Mouse (Mus musculus): Measurements from ENCODE around the gene Kmt2a. TPM values are rescaled to one million over a fixed set of nuclear protein-coding genes. Genes with fewer than 3 reads are reported as not detected.
"Not testable (repeated sequence)": the region's sequence is repeated elsewhere in the genome, so short reads cannot be mapped to it uniquely, and the experiment has no call there.

The Kmt2a gene
- polyA plus RNA-seq, 1 experiment from 2014 or later: 17.7 TPM

DNA sequence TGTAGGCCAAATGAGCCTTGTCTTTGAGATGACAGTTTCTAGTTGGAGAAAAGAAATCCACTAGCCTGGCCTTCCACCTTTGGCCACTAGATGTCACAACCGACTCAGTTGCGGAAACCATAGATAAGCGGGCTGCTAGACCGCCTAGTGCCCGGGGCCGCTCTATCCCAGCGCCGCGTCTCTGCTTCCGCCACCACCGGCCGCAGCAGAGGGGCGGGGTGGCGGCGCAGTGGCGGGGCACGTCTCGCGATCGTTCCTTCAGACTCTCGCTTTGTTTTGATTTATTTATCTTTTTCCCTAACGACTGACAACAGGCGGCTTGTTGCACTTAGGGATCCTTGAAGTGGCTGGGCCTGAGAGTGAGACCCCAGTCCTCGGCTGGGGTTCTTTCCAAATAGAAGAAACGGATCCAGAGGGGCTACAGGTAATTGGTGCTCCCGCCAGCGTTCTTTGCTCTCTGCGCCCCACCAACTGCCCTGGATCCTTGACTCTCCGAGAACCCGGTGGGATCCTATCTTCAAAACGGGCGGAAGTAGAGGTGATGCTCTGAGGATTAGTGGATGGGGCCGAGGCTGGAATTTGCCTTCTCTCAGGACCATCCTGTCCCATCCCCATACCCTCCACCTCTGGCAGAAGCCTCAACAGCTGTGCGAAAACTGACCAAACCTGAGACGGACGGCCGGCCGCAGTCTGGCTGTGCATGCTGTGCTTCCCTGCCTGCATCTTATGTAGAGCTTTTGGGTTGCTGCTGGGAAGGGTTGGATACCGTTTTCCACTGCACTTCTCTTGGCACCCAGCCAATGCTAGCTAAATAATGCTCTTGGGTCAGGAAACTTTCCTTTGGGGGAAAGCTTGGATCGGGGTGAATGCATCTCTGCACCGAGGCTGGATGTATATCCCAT lies 108.1 kb downstream of the Kmt2a start:
- under 1% methylated on average over 41 of the region's 41 CpGs for WGBS
- H3K36me3 ChIP-seq: peaks cover 23% of the 10 kb centered on the region; the same call in 1 of the 2 replicates
- H3K4me1 ChIP-seq: peaks cover 8% of the 10 kb centered on the region
- no peaks in the 10 kb centered on the region for H3K9me3 ChIP-seq (replicated peaks)
- H3K4me2 ChIP-seq (replicated peaks): peak overlapping the region; percentile 76
- H3K27me3 ChIP-seq: no peaks in the 10 kb centered on the region
- H3K27ac ChIP-seq (replicated peaks): peak overlapping the region; percentile 85
- peak; percentile 97 for ATAC-seq (ENCODE audit: insufficient number of reproducible peaks, low FRiP score, low TSS enrichment, low read depth)
- peak overlapping the region; percentile 61 for H3K4me3 ChIP-seq (replicated peaks)
- peak overlapping the region; percentile 53 for H3K9ac ChIP-seq

DNA sequence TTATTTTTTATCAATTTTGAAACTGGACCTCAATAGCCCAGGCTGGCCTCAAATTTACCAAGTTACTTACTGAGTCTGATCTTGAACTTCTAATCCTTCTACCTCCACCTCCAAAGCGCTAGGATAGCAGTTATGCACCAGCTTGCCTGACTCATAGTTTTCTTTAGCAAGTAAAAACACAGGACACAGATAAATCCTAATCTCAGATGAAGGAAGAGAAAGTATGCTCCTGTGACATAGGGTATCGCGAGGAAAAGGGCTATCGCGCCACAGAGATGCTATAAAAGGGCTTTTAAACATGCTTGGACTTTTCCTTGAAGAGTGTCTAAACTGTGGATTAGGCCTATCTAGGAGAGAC lies 108.7 kb downstream of the Kmt2a start:
- Histone ChIP-seq H3K27ac (replicated peaks) (no peak overlapping the region; the same call in 1 of the 2 replicates), H3K4me1 (peaks cover 8% of the 10 kb centered on the region), H3K27me3 (no peaks in the 10 kb centered on the region), H3K9ac (no peak overlapping the region), H3K4me2 (replicated peaks) (no peak overlapping the region), H3K4me3 (replicated peaks) (peak overlapping the region; percentile 61; the same call in 1 of the 2 replicates), H3K9me3 (replicated peaks) (no peaks in the 10 kb centered on the region), H3K36me3 (peaks cover 20% of the 10 kb centered on the region; the same call in 1 of the 2 replicates)
- ATAC-seq (ENCODE audit: insufficient number of reproducible peaks, low FRiP score, low TSS enrichment, low read depth): no peak
- WGBS: 22% methylated on average over 5 of the region's 5 CpGs

DNA sequence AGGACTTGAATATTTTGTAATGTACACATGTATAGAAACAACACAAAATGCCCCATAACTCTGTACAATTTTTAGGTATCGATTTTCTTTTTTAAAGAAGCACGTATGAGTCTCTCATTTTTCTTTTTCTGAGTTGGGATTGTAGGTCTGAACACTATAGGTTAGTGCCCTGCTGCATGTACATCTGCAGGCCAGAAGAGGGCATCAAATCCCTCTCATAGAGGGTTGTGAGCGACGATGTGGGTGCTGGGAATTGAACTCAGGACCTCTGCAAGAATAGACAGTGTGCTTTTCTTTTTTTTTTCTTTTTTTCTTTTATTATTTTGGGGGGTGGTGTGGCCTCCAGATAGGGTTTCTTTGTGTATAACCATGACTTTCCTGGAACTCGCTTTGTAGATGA lies 109.7 kb downstream of the Kmt2a start:
- no peak overlapping the region for H3K4me2 ChIP-seq (replicated peaks)
- H3K27me3 ChIP-seq: no peaks in the 10 kb centered on the region
- WGBS: 84% methylated on average over 5 of the region's 5 CpGs
- no peak overlapping the region for H3K4me3 ChIP-seq (replicated peaks)
- H3K9ac ChIP-seq: no peak overlapping the region
- H3K4me1 ChIP-seq: peaks cover 8% of the 10 kb centered on the region
- H3K36me3 ChIP-seq: peaks cover 16% of the 10 kb centered on the region; the same call in 1 of the 2 replicates
- H3K27ac ChIP-seq (replicated peaks): no peak overlapping the region
- ATAC-seq (ENCODE audit: insufficient number of reproducible peaks, low FRiP score, low TSS enrichment, low read depth): no peak
- H3K9me3 ChIP-seq (replicated peaks): no peaks in the 10 kb centered on the region

DNA sequence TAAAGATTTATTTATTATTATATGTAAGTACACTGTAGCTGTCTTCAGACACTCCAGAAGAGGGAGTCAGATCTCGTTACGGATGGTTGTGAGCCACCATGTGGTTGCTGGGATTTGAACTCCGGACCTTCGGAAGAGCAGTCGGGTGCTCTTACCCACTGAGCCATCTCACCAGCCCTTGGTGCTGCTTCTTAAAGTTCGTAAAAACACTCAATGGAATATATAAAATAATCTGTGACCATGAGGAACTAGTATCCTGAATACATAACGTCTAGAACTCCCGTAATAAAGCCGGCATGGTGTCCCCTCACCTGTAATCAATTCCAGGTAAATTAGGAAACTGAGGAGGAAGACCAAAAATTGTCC lies 113.1 kb downstream of the Kmt2a start:
- H3K9ac ChIP-seq; H3K9me3 ChIP-seq (replicated peaks); H3K4me1 ChIP-seq; H3K27me3 ChIP-seq; ATAC-seq (ENCODE audit: insufficient number of reproducible peaks, low FRiP score, low TSS enrichment, low read depth); H3K36me3 ChIP-seq: not testable (repeated sequence)
- Histone ChIP-seq H3K4me3 (replicated peaks) (peak overlapping the region; percentile 98), H3K4me2 (replicated peaks) (peak overlapping the region; percentile 53), H3K27ac (replicated peaks) (peak overlapping the region; percentile 98; the same call in 1 of the 2 replicates)
- WGBS: 31% methylated on average over 9 of the region's 9 CpGs

DNA sequence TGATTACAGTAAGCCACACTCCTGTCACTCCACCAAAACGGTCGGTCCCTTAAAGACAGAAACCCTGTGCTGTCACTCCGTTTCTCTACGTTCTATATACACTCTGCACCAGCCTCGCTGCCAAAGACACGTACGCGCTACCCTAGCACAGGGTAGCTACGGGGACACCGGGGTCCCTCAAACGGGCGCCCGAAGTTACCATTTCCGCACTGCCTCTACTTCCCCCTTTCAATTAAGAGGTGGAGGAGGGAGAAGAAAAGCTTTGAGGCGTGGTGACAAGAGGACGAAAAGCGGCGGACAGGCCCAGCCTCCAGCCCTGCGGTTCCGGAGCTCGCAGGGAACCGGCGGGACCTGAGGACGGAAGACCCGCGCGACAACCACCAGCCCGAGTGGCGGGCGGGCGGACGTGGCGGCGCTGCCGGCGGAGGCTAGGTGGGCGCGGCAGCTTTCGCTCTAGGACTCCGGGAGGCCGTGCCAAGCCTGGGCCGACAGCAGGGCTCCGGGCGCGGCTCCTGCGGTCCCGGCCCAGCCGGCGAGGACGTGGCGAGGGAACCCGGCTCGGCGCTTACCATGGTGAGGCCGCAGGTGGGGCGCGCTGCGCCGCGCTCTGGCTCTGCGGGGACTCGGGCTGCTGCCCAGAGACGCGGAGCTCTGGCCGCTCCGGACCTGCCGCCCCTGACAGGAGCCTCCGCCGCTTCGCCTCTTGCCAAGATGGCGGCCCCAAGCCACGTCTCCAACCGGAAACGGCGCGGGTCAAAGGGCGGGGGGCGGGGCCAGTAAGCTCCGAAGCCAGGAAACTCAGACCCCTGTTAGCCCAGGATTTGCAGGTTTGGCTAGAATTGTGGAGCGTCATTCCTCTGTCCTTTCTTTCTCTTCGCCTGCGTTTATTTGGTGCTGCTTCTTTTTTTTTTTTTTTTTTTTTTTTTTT lies 113.7 kb downstream of the Kmt2a start, which contains the start of the genes Arcn1 and Ift46:
Arcn1 (minus strand) TSS at position 745 of the 928 bp plus-strand sequence.
Ift46 (plus strand) TSS at position 808 of the 928 bp plus-strand sequence.
- Histone ChIP-seq H3K36me3 (no peaks in the 10 kb centered on the region), H3K4me3 (replicated peaks) (peak within 1 kb of the TSS; percentile 98), H3K27me3 (no peaks in the 10 kb centered on the region), H3K9ac (peak within 1 kb of the TSS; percentile 100), H3K4me2 (replicated peaks) (peak within 1 kb of the TSS; percentile 53), H3K9me3 (replicated peaks) (no peaks in the 10 kb centered on the region), H3K4me1 (peaks cover 5% of the 10 kb centered on the region), H3K27ac (replicated peaks) (peak within 1 kb of the TSS; percentile 98)
- ATAC-seq (ENCODE audit: insufficient number of reproducible peaks, low FRiP score, low TSS enrichment, low read depth): peak; percentile 93
- under 1% methylated on average over 82 of the region's 82 CpGs for WGBS

DNA sequence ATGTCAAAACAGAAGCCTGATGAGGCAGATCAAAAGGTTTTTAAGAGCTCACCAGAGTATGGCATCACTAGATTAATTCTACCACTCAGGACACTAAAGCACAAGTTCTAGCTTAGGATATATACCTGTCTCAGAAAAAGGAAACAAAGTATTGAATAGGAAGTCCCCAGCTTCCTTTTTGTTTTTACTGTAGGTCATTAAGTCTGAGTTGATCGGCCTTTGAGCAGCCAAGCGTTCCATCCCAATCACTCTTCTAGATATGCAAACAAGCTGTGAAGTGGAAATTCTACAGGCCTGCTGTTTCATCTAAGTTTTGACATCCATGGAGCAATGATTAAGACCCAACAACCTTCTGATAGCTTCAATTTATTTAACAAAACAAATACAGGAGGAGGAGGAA lies 120.2 kb downstream of the Kmt2a start:
- peaks cover 24% of the 10 kb centered on the region for H3K36me3 ChIP-seq
- no peak overlapping the region for H3K27ac ChIP-seq (replicated peaks)
- H3K9me3 ChIP-seq (replicated peaks): no peaks in the 10 kb centered on the region
- H3K27me3 ChIP-seq: no peaks in the 10 kb centered on the region
- H3K4me3 ChIP-seq (replicated peaks): no peak overlapping the region
- no peak overlapping the region for H3K9ac ChIP-seq
- H3K4me1 ChIP-seq: peaks cover 5% of the 10 kb centered on the region
- 87% methylated on average over 2 of the region's 2 CpGs for WGBS
- H3K4me2 ChIP-seq (replicated peaks): no peak overlapping the region
- no peak for ATAC-seq (ENCODE audit: insufficient number of reproducible peaks, low FRiP score, low TSS enrichment, low read depth)

Other genes with a start within 250 kb of the Kmt2a start
- gene Treh, start 208.1 kb downstream of the Kmt2a start, polyA plus RNA-seq (2015; fragmentation: Nextera tagmentation; extraction: Ambion mirVana): not detected in 2 replicates
- gene Phldb1, start 146.1 kb downstream of the Kmt2a start, polyA plus RNA-seq (2015; fragmentation: Nextera tagmentation; extraction: Ambion mirVana): 38.6 and 39.0 TPM in 2 replicates
- gene Arcn1, start 113.5 kb downstream of the Kmt2a start, polyA plus RNA-seq (2015; fragmentation: Nextera tagmentation; extraction: Ambion mirVana): 191 and 195 TPM in 2 replicates
- gene Ift46, start 113.4 kb downstream of the Kmt2a start, polyA plus RNA-seq (2015; fragmentation: Nextera tagmentation; extraction: Ambion mirVana): 107 and 125 TPM in 2 replicates
- 2.5 and 2.6 TPM in 2 replicates for gene Tmem25, start 82.0 kb downstream of the Kmt2a start, polyA plus RNA-seq (2015; fragmentation: Nextera tagmentation; extraction: Ambion mirVana)
- 0.31 TPM in 1 of 2 replicates, not detected in the other for gene Ttc36, start 78.2 kb downstream of the Kmt2a start, polyA plus RNA-seq (2015; fragmentation: Nextera tagmentation; extraction: Ambion mirVana)
- 655 and 705 TPM in 2 replicates for gene Atp5l, start 39.4 kb upstream of the Kmt2a start, polyA plus RNA-seq (2015; fragmentation: Nextera tagmentation; extraction: Ambion mirVana)
- 23.6 and 25.7 TPM in 2 replicates for gene Ube4a, start 84.3 kb upstream of the Kmt2a start, polyA plus RNA-seq (2015; fragmentation: Nextera tagmentation; extraction: Ambion mirVana)
- 0.29 and 0.33 TPM in 2 replicates for gene Cd3g, start 99.1 kb upstream of the Kmt2a start, polyA plus RNA-seq (2015; fragmentation: Nextera tagmentation; extraction: Ambion mirVana)
- not detected in 2 replicates for gene Cd3d, start 100.5 kb upstream of the Kmt2a start, polyA plus RNA-seq (2015; fragmentation: Nextera tagmentation; extraction: Ambion mirVana)
- gene Cd3e, start 128.3 kb upstream of the Kmt2a start, polyA plus RNA-seq (2015; fragmentation: Nextera tagmentation; extraction: Ambion mirVana): 0.11 and 0.23 TPM in 2 replicates
- gene Mpzl2, start 158.5 kb upstream of the Kmt2a start, polyA plus RNA-seq (2015; fragmentation: Nextera tagmentation; extraction: Ambion mirVana): 28.1 and 35.4 TPM in 2 replicates
- gene Mpzl3, start 173.9 kb upstream of the Kmt2a start, polyA plus RNA-seq (2015; fragmentation: Nextera tagmentation; extraction: Ambion mirVana): 8.4 and 9.0 TPM in 2 replicates
- gene Jaml, start 197.9 kb upstream of the Kmt2a start, polyA plus RNA-seq (2015; fragmentation: Nextera tagmentation; extraction: Ambion mirVana): 0.41 and 0.77 TPM in 2 replicates
- gene Scn2b, start 236.5 kb upstream of the Kmt2a start, polyA plus RNA-seq (2015; fragmentation: Nextera tagmentation; extraction: Ambion mirVana): 4.1 and 4.4 TPM in 2 replicates